Mouse (Mus musculus) lung, postnatal 0 days (tissue): Measurements from ENCODE around the gene Lad1. TPM values are rescaled to one million over a fixed set of nuclear protein-coding genes. Genes with fewer than 3 reads are reported as not detected.

Experiments used
- ATAC-seq: fragments of 200-750 bp; cut with Nextera tagmentation; 2 replicates; pipeline ENCODE4 v1.8.0; 2017; ENCODE audit warnings: moderate library complexity
- DNase-seq: peaks from one replicate; pipeline ENCODE4 v3.0.0-alpha.2; 2016; ENCODE audit warnings: low spot score
- H3K27ac ChIP-seq: fragments of 300-500 bp; sonication (generic); 2 replicates; pipeline ENCODE4 v1.5.1; 2014; ENCODE audit warnings: antibody characterized with exemption, mild to moderate bottlenecking, low read length, mixed read lengths
- H3K27me3 ChIP-seq: fragments of 300-500 bp; sonication (generic); replicated peaks from 2 replicates; pipeline ENCODE4 v1.6.1; 2014; ENCODE audit warnings: low read length, mixed read lengths; ENCODE audit not compliant: insufficient read depth
- H3K36me3 ChIP-seq: fragments of 300-500 bp; sonication (generic); 2 replicates; pipeline ENCODE4 v1.6.1; 2014; ENCODE audit warnings: low read length, mixed read lengths; ENCODE audit not compliant: insufficient read depth
- H3K4me1 ChIP-seq: fragments of 300-500 bp; sonication (generic); 2 replicates; pipeline ENCODE4 v1.6.1; 2014; ENCODE audit warnings: antibody characterized with exemption, low read depth, low read length, mixed read lengths; ENCODE audit not compliant: insufficient read depth
- H3K4me2 ChIP-seq: fragments of 300-500 bp; sonication (generic); replicated peaks from 2 replicates; pipeline ENCODE4 v1.6.1; 2014; ENCODE audit warnings: low read depth, mild to moderate bottlenecking, low read length, moderate library complexity, mixed read lengths
- H3K4me3 ChIP-seq: fragments of 300-500 bp; sonication (generic); 2 replicates; pipeline ENCODE4 v1.5.1; 2014; ENCODE audit warnings: low read depth, low read length
- H3K9ac ChIP-seq: fragments of 300-500 bp; sonication (generic); replicated peaks from 2 replicates; pipeline ENCODE4 v1.6.1; 2014; ENCODE audit warnings: low read depth, mild to moderate bottlenecking
- H3K9me3 ChIP-seq: fragments of 300-500 bp; sonication (generic); 2 replicates; pipeline ENCODE4 v1.6.1; 2016; ENCODE audit warnings: low read length, mixed read lengths
- CTCF ChIP-seq: IDR thresholded peaks from 2 replicates; pipeline ENCODE4 v1.5.1; 2016; ENCODE audit warnings: antibody characterized with exemption, mild to moderate bottlenecking
- EP300 ChIP-seq: IDR thresholded peaks from 2 replicates; pipeline ENCODE4 v1.6.1; 2016; ENCODE audit warnings: antibody characterized with exemption, mild to moderate bottlenecking, control low read depth
- WGBS: fragments of 180-500 bp; shearing (Covaris S2); extraction: QIAGEN DNeasy Blood & Tissue Kit; methylation state at CpG from one replicate; pipeline ENCODE4 v1.1.7; 2014; 5-methylcytosine and 5-hydroxymethylcytosine counted together
- polyA plus RNA-seq: library from polyadenylated mRNA; unstranded; fragments of >200 nt; fragmentation: Nextera tagmentation; extraction: Ambion mirVana; gene quantifications from 2 replicates; pipeline ENCODE4 v1.2.1, GENCODE M21; 2015

The Lad1 gene
- polyA plus RNA-seq, 1 experiment from 2014 or later: 4.4 TPM

GRCm38 (mm10) chr1:135778780-135779535 is 39.4 kb upstream of the Lad1 start, which contains the start of gene Tnni1:
Gene Tnni1 (plus strand): TSS chr1:135779434.
- no peaks in the 10 kb centered on the region for H3K27me3 ChIP-seq
- H3K4me1 ChIP-seq: peaks cover 5% of the 10 kb centered on the region; the same call in 1 of the 2 replicates
- 12% methylated on average over 21 of the region's 22 CpGs for WGBS
- ATAC-seq (peak; percentile 46), DNase-seq (peak; percentile 57)
- no peak within 1 kb of the TSS for H3K4me3 ChIP-seq
- no peak within 1 kb of the TSS for H3K27ac ChIP-seq
- H3K9ac ChIP-seq: no peak within 1 kb of the TSS
- H3K4me2 ChIP-seq: no peak within 1 kb of the TSS
- TF ChIP-seq CTCF (no peak), EP300 (0 out of 2 replicates have a peak, but pooled peaks have one; percentile 24)
- no peaks in the 10 kb centered on the region for H3K36me3 ChIP-seq
- no peaks in the 10 kb centered on the region for H3K9me3 ChIP-seq

- H3K4me3 ChIP-seq: no peak overlapping the region
- H3K27ac ChIP-seq: no peak overlapping the region
- H3K4me2 ChIP-seq: no peak overlapping the region
- H3K4me1 ChIP-seq: peaks cover 5% of the 10 kb centered on the region; the same call in 1 of the 2 replicates
- H3K9ac ChIP-seq: no peak overlapping the region
- TF ChIP-seq EP300: no peak
- TF ChIP-seq CTCF: no peak
- 44% methylated on average over 4 of the region's 4 CpGs for WGBS
- DNase-seq (no peak), ATAC-seq (no peak)
- H3K27me3 ChIP-seq: no peaks in the 10 kb centered on the region
- H3K36me3 ChIP-seq: no peaks in the 10 kb centered on the region
- no peaks in the 10 kb centered on the region for H3K9me3 ChIP-seq
Observed at GRCm38 (mm10) chr1:135780649-135781048, 37.7 kb upstream of the Lad1 start.

GRCm38 (mm10) chr1:135781220-135781619 is 37.2 kb upstream of the Lad1 start:
- 9% methylated on average over 13 of the region's 13 CpGs for WGBS
- peak; percentile 88 for DNase-seq

GRCm38 (mm10) chr1:135782816-135783215 is 35.6 kb upstream of the Lad1 start:
- peaks cover 5% of the 10 kb centered on the region; the same call in 1 of the 2 replicates for H3K4me1 ChIP-seq
- peak; percentile 80 for ATAC-seq
- no peak overlapping the region for H3K4me3 ChIP-seq
- no peaks in the 10 kb centered on the region for H3K36me3 ChIP-seq
- no peaks in the 10 kb centered on the region for H3K27me3 ChIP-seq
- peak; percentile 61 for TF ChIP-seq EP300
- TF ChIP-seq CTCF: 0 out of 2 replicates have a peak, but pooled peaks have one; percentile 4
- WGBS: 49% methylated on average over 10 of the region's 10 CpGs
- DNase-seq: peak; percentile 64
- peak overlapping the region; percentile 8 for H3K27ac ChIP-seq
- H3K9me3 ChIP-seq: no peaks in the 10 kb centered on the region
- no peak overlapping the region for H3K4me2 ChIP-seq
- H3K9ac ChIP-seq: no peak overlapping the region

More at GRCm38 (mm10) chr1:135781220-135781619, 37.2 kb upstream of the Lad1 start:
- H3K36me3 ChIP-seq: no peaks in the 10 kb centered on the region
- H3K27me3 ChIP-seq: no peaks in the 10 kb centered on the region
- H3K4me3 ChIP-seq: no peak overlapping the region
- peaks cover 5% of the 10 kb centered on the region; the same call in 1 of the 2 replicates for H3K4me1 ChIP-seq
- no peak overlapping the region for H3K9ac ChIP-seq
- peak; percentile 55 for ATAC-seq
- TF ChIP-seq EP300 (peak; percentile 55; the same call in 1 of the 2 replicates), CTCF (peak; percentile 97)
- no peak overlapping the region for H3K4me2 ChIP-seq
- no peak overlapping the region for H3K27ac ChIP-seq
- H3K9me3 ChIP-seq: no peaks in the 10 kb centered on the region

GRCm38 (mm10) chr1:135787799-135788198 is 30.6 kb upstream of the Lad1 start:
- H3K27me3 ChIP-seq: no peaks in the 10 kb centered on the region
- ATAC-seq (peak; percentile 48), DNase-seq (peak; percentile 88)
- no peaks in the 10 kb centered on the region for H3K36me3 ChIP-seq
- no peaks in the 10 kb centered on the region for H3K9me3 ChIP-seq
- H3K4me3 ChIP-seq: no peak overlapping the region
- 48% methylated on average over 3 of the region's 3 CpGs for WGBS
- H3K4me1 ChIP-seq: no peaks in the 10 kb centered on the region; the same call in 1 of the 2 replicates
- no peak overlapping the region for H3K9ac ChIP-seq
- no peak overlapping the region for H3K27ac ChIP-seq
- TF ChIP-seq EP300 (no peak), CTCF (peak; percentile 86)
- no peak overlapping the region for H3K4me2 ChIP-seq

GRCm38 (mm10) chr1:135788708-135789107 is 29.7 kb upstream of the Lad1 start:
- H3K9ac ChIP-seq: no peak overlapping the region
- H3K36me3 ChIP-seq: no peaks in the 10 kb centered on the region
- peaks cover 4% of the 10 kb centered on the region for H3K4me1 ChIP-seq
- no peak for TF ChIP-seq EP300
- TF ChIP-seq CTCF: peak; percentile 64
- H3K27me3 ChIP-seq: no peaks in the 10 kb centered on the region
- WGBS: 21% methylated on average over 10 of the region's 10 CpGs
- no peak overlapping the region for H3K27ac ChIP-seq
- H3K9me3 ChIP-seq: no peaks in the 10 kb centered on the region
- no peak overlapping the region for H3K4me3 ChIP-seq
- peak; percentile 77 for DNase-seq
- H3K4me2 ChIP-seq: no peak overlapping the region
- ATAC-seq: peak; percentile 51
